Mouse (Mus musculus): ENCODE measurements around the gene Acsf3.

GRCm38 (mm10) chr8:122866231-122866630 is 90.9 kb downstream of the Acsf3 start:
- no peak for TF ChIP-seq POLR2A (IDR thresholded peaks at IDR 0.05; ENCODE audit: borderline replicate concordance, low read depth, low read length)
- TF ChIP-seq CTCF (IDR thresholded peaks at IDR 0.05; ENCODE audit: low read depth, low read length): no peak

Data from bone marrow macrophage, adult 2 months (primary cell).